Mouse (Mus musculus) liver, embryonic 14.5 days (tissue): ENCODE data around the gene Themis2. TPM values are rescaled to one million over a fixed set of nuclear protein-coding genes. Genes with fewer than 3 reads are reported as not detected.
"Not testable (repeated sequence)": the region's sequence is repeated elsewhere in the genome, so short reads cannot be mapped to it uniquely, and the experiment has no call there.

Experiments
- ATAC-seq: fragments of 200-750 bp; cut with Nextera tagmentation; 2 replicates; pipeline ENCODE4 v1.8.0; 2017; ENCODE audit warnings: moderate number of reproducible peaks, mild to moderate bottlenecking, moderate library complexity; ENCODE audit not compliant: insufficient read depth
- DNase-seq, 3 experiments: peaks; one replicate each; pipeline ENCODE4 v3.0.0-alpha.2; 2012 to 2013; ENCODE audit warnings: low read depth in 3 of 3, low spot score in 3 of 3
- H3K27ac ChIP-seq: fragments of 300-500 bp; sonication (generic); 2 replicates; pipeline ENCODE4 v1.5.1; 2014; ENCODE audit warnings: moderate library complexity, mild to moderate bottlenecking, control low read depth, inconsistent platforms
- H3K27me3 ChIP-seq: fragments of 300-500 bp; sonication (generic); 2 replicates; pipeline ENCODE4 v1.6.1; 2014; ENCODE audit warnings: mild to moderate bottlenecking, low read length, moderate library complexity; ENCODE audit not compliant: control insufficient read depth, insufficient read depth
- H3K36me3 ChIP-seq: fragments of 300-500 bp; sonication (generic); replicated peaks from 2 replicates; pipeline ENCODE4 v1.6.1; 2014; ENCODE audit warnings: low read depth; ENCODE audit not compliant: control insufficient read depth, insufficient read depth
- H3K4me1 ChIP-seq, 2 experiments: fragments of 200-500 bp in 1 of 2; fragments of 300-500 bp in 1 of 2; sonication (generic) in 1 of 2; replicated peaks; 2 replicates each; pipeline ENCODE4 v1.6.1; 2012 to 2014; ENCODE audit warnings: antibody characterized with exemption in 1 of 2, inconsistent platforms in 1 of 2, low read length in 1 of 2; ENCODE audit not compliant: control insufficient read depth in 2 of 2, insufficient read depth in 2 of 2
- H3K4me2 ChIP-seq: fragments of 300-500 bp; sonication (generic); 2 replicates; pipeline ENCODE4 v1.6.1; 2014; ENCODE audit warnings: low read depth, mild to moderate bottlenecking, control low read depth, moderate library complexity
- H3K4me3 ChIP-seq, 2 experiments: fragments of 200-500 bp in 1 of 2; fragments of 300-500 bp in 1 of 2; sonication (generic) in 1 of 2; 2 replicates each; pipeline ENCODE4 v1.5.1; 2012 to 2014; ENCODE audit warnings: low read depth in 2 of 2, low read length in 2 of 2, mild to moderate bottlenecking in 2 of 2, control low read depth in 1 of 2, inconsistent platforms in 1 of 2, moderate library complexity in 1 of 2; ENCODE audit not compliant: insufficient read depth in 1 of 2
- H3K9ac ChIP-seq: fragments of 300-500 bp; sonication (generic); replicated peaks from 2 replicates; pipeline ENCODE4 v1.6.1; 2014; ENCODE audit warnings: mild to moderate bottlenecking, control low read depth, moderate library complexity
- H3K9me3 ChIP-seq: fragments of 300-500 bp; sonication (generic); 2 replicates; pipeline ENCODE4 v1.6.1; 2016; ENCODE audit warnings: low read length, mixed read lengths; ENCODE audit not compliant: control insufficient read depth
- CTCF ChIP-seq: IDR thresholded peaks from 2 replicates; pipeline ENCODE4 v1.5.1; 2016; ENCODE audit warnings: antibody characterized with exemption, low read depth, control low read depth
- EP300 ChIP-seq: IDR thresholded peaks from 2 replicates; pipeline ENCODE4 v1.6.1; 2016; ENCODE audit warnings: antibody characterized with exemption, low read depth
- WGBS: fragments of 180-500 bp; shearing (Covaris S2); extraction: QIAGEN DNeasy Blood & Tissue Kit; methylation state at CpG from one replicate; pipeline ENCODE4 v1.1.7; 2014; ENCODE audit not compliant: insufficient replicate concordance; 5-methylcytosine and 5-hydroxymethylcytosine counted together
- polyA plus RNA-seq, 2 experiments: library from polyadenylated mRNA; depleted of rRNA in 1 of 2; stranded (reverse) in 1 of 2; unstranded in 1 of 2; fragments of >200 nt; fragmentation: Nextera tagmentation in 1 of 2; extraction: Ambion mirVana in 1 of 2; gene quantifications; 2 replicates each; pipeline versions ENCODE4 v1.2.1 to v1.2.3; 2012 to 2014

Themis2 gene
- polyA plus RNA-seq, 2 experiments, result 2.3 to 2.5 TPM

- no peak overlapping the region for H3K4me3 ChIP-seq
- peaks cover 6 to 8% of the 10 kb centered on the region in 2 experiments for H3K4me1 ChIP-seq
- WGBS, result 79% methylated on average over 9 of the region's 9 CpGs
- H3K36me3 ChIP-seq, result peaks cover 67% of the 10 kb centered on the region
- DNase-seq, result no peak
- no peak for TF ChIP-seq CTCF
- no peak for TF ChIP-seq EP300
- no peaks in the 10 kb centered on the region for H3K27me3 ChIP-seq
- H3K9ac ChIP-seq, result no peak overlapping the region
- ATAC-seq, result no peak
- H3K4me2 ChIP-seq, result no peak overlapping the region
- no peak overlapping the region for H3K27ac ChIP-seq
- H3K9me3 ChIP-seq, result no peaks in the 10 kb centered on the region
Observed at GRCm38 (mm10) chr4:132771776-132772175, 24.4 kb downstream of the Themis2 start.

- no peaks in the 10 kb centered on the region for H3K27me3 ChIP-seq
- peak within 1 kb of the TSS; percentile 81 to 90 for H3K4me3 ChIP-seq
- peak within 1 kb of the TSS; percentile 87 for H3K4me2 ChIP-seq
- peak within 1 kb of the TSS; percentile 96 for H3K9ac ChIP-seq
- peaks cover 32% of the 10 kb centered on the region for H3K36me3 ChIP-seq
- DNase-seq (peak; percentile 100), ATAC-seq (peak; percentile 94)
- peak; percentile 38 for TF ChIP-seq CTCF
- TF ChIP-seq EP300, result peak; percentile 60
- no peaks in the 10 kb centered on the region for H3K9me3 ChIP-seq
- peaks cover 6 to 8% of the 10 kb centered on the region in 2 experiments for H3K4me1 ChIP-seq
- H3K27ac ChIP-seq, result peak within 1 kb of the TSS; percentile 73
- WGBS, result under 1% methylated on average over 71 of the region's 71 CpGs
Observed at GRCm38 (mm10) chr4:132767914-132768876, 28.0 kb downstream of the Themis2 start, which contains the start of gene Rpa2. Gene Rpa2 (plus strand): TSS chr4:132768332.

GRCm38 (mm10) chr4:132763125-132763524, 33.1 kb downstream of the Themis2 start:
- not testable (repeated sequence) for H3K9me3 ChIP-seq, DNase-seq, H3K4me2 ChIP-seq, H3K9ac ChIP-seq, H3K4me3 ChIP-seq, H3K36me3 ChIP-seq, H3K27ac ChIP-seq, H3K4me1 ChIP-seq, ATAC-seq, H3K27me3 ChIP-seq
- 62% methylated on average over 3 of the region's 3 CpGs for WGBS

GRCm38 (mm10) chr4:132762602-132763001, 33.6 kb downstream of the Themis2 start:
- Histone ChIP-seq H3K9me3 (no peaks in the 10 kb centered on the region), H3K4me3 (no peak overlapping the region), H3K27ac (no peak overlapping the region), H3K36me3 (no peaks in the 10 kb centered on the region), H3K4me1 (peaks cover 2 to 3% of the 10 kb centered on the region in 2 experiments), H3K27me3 (peaks cover 6% of the 10 kb centered on the region), H3K4me2 (no peak overlapping the region), H3K9ac (no peak overlapping the region)
- WGBS, result 64% methylated on average over 6 of the region's 6 CpGs
- TF ChIP-seq CTCF (no peak), EP300 (no peak)
- DNase-seq (no peak), ATAC-seq (no peak)

GRCm38 (mm10) chr4:132760296-132760695, 35.9 kb downstream of the Themis2 start:
- no peak overlapping the region for H3K4me2 ChIP-seq
- no peak for ATAC-seq
- no peak for TF ChIP-seq EP300
- no peak for TF ChIP-seq CTCF

More at GRCm38 (mm10) chr4:132760296-132760695, 35.9 kb downstream of the Themis2 start:
- Histone ChIP-seq H3K4me1 (peaks cover 0 to 2% of the 10 kb centered on the region in 2 experiments; a peak in 1 of 4 replicates), H3K4me3 (no peak overlapping the region), H3K27ac (no peak overlapping the region), H3K27me3 (peaks cover 26% of the 10 kb centered on the region), H3K9ac (no peak overlapping the region), H3K36me3 (no peaks in the 10 kb centered on the region), H3K9me3 (no peaks in the 10 kb centered on the region)
- WGBS, result 36% methylated on average over 3 of the region's 3 CpGs
- DNase-seq, result no peak
